Mouse (Mus musculus) MEL (cell line): ENCODE data around the gene Fam19a2. TPM values are rescaled to one million over a fixed set of nuclear protein-coding genes. Genes with fewer than 3 reads are reported as not detected.

Source experiments
- DNase-seq: peaks from one replicate; pipeline ENCODE4 v3.0.0; 2011; ENCODE audit warnings: low read depth, low spot score
- H3K27ac ChIP-seq: 2 replicates; pipeline ENCODE4 v1.5.1; 2012; ENCODE audit warnings: low read depth, mild to moderate bottlenecking, control low read depth, low read length, moderate library complexity; ENCODE audit not compliant: control insufficient read depth
- H3K27me3 ChIP-seq, 2 experiments: fragments of 150-350 bp in 1 of 2; sonication (generic) in 1 of 2; 2 replicates each; pipeline ENCODE4 v1.6.1; 2012; ENCODE audit warnings: low read length in 2 of 2, mild to moderate bottlenecking in 2 of 2, improper control_type of control experiment in 1 of 2, moderate library complexity in 1 of 2; ENCODE audit not compliant: insufficient read depth in 2 of 2, control insufficient read depth in 1 of 2
- H3K36me3 ChIP-seq, 2 experiments: 2 replicates each; pipeline ENCODE4 v1.6.1; 2012 to 2014; ENCODE audit warnings: low read length in 2 of 2, improper control_type of control experiment in 1 of 2, inconsistent platforms in 1 of 2, mild to moderate bottlenecking in 1 of 2; ENCODE audit not compliant: insufficient read depth in 2 of 2, control insufficient read depth in 1 of 2
- H3K4me1 ChIP-seq, 2 experiments: fragments of 150-350 bp in 1 of 2; sonication (generic) in 1 of 2; 2 replicates each; pipeline ENCODE4 v1.6.1; 2012; ENCODE audit warnings: low read length in 2 of 2, improper control_type of control experiment in 1 of 2, mild to moderate bottlenecking in 1 of 2; ENCODE audit not compliant: insufficient read depth in 2 of 2, control insufficient read depth in 1 of 2
- H3K4me3 ChIP-seq, 2 experiments: fragments of 150-350 bp in 1 of 2; sonication (generic) in 1 of 2; 2 replicates each; pipeline ENCODE4 v1.5.1; 2012; ENCODE audit warnings: low read depth in 2 of 2, low read length in 2 of 2, mild to moderate bottlenecking in 2 of 2, moderate library complexity in 2 of 2, control low read depth in 1 of 2, improper control_type of control experiment in 1 of 2; ENCODE audit not compliant: control insufficient read depth in 1 of 2, insufficient read depth in 1 of 2
- H3K79me2 ChIP-seq: 2 replicates; pipeline ENCODE4 v1.6.1; 2012; ENCODE audit warnings: mild to moderate bottlenecking, low read length, moderate library complexity; ENCODE audit not compliant: control insufficient read depth, poor library complexity, insufficient read depth
- H3K9ac ChIP-seq: 2 replicates; pipeline ENCODE4 v1.6.1; 2012; ENCODE audit warnings: low read depth, mild to moderate bottlenecking, control low read depth, low read length, moderate library complexity; ENCODE audit not compliant: control insufficient read depth, poor library complexity, severe bottlenecking
- H3K9me3 ChIP-seq: fragments of 150-350 bp; sonication (generic); replicated peaks from 2 replicates; pipeline ENCODE4 v1.6.1; 2012; ENCODE audit warnings: mild to moderate bottlenecking, low read length, improper control_type of control experiment, moderate library complexity; ENCODE audit not compliant: insufficient read depth
- BHLHE40 ChIP-seq: IDR thresholded peaks from 2 replicates; pipeline ENCODE4 v1.6.1; 2012; ENCODE audit warnings: low read depth, mild to moderate bottlenecking, inconsistent platforms, low read length, improper control_type of control experiment, borderline replicate concordance
- CHD1 ChIP-seq: IDR thresholded peaks from 2 replicates; pipeline ENCODE4 v1.6.1; 2012; ENCODE audit warnings: low read depth, mild to moderate bottlenecking, inconsistent platforms, low read length, improper control_type of control experiment
- CTCF ChIP-seq, 3 experiments: IDR thresholded peaks in 2 of 3; conservative IDR thresholded peaks in 1 of 3; 2 replicates each; pipeline ENCODE4 v1.5.1; 2011 to 2012; ENCODE audit warnings: low read length in 3 of 3, low read depth in 2 of 3, mild to moderate bottlenecking in 2 of 3, improper control_type of control experiment in 1 of 3, inconsistent platforms in 1 of 3, mixed read lengths in 1 of 3, moderate library complexity in 1 of 3; ENCODE audit not compliant: control insufficient read depth in 1 of 3, insufficient read depth in 1 of 3, poor library complexity in 1 of 3, severe bottlenecking in 1 of 3
- ELF1 ChIP-seq: IDR thresholded peaks from 2 replicates; pipeline ENCODE4 v1.6.1; 2014; ENCODE audit warnings: low read depth, mild to moderate bottlenecking, inconsistent platforms, low read length, improper control_type of control experiment, moderate library complexity
- ETS1 ChIP-seq: IDR thresholded peaks from 2 replicates; pipeline ENCODE4 v1.6.1; 2012; ENCODE audit warnings: low read depth, mild to moderate bottlenecking, inconsistent platforms, low read length, improper control_type of control experiment, moderate library complexity
- GABPA ChIP-seq: IDR thresholded peaks from 2 replicates; pipeline ENCODE4 v1.6.1; 2012; ENCODE audit warnings: low read depth, mild to moderate bottlenecking, inconsistent platforms, low read length, improper control_type of control experiment, moderate library complexity
- HCFC1 ChIP-seq: IDR thresholded peaks from 2 replicates; pipeline ENCODE4 v1.6.1; 2012; ENCODE audit warnings: low read depth, mild to moderate bottlenecking, inconsistent platforms, low read length, improper control_type of control experiment, moderate library complexity
- JUND ChIP-seq: IDR thresholded peaks from 2 replicates; pipeline ENCODE4 v1.6.1; 2011; ENCODE audit warnings: low read depth, mild to moderate bottlenecking, improper control_type of control experiment, low read length
- MAFK ChIP-seq: IDR thresholded peaks from 2 replicates; pipeline ENCODE4 v1.6.1; 2011; ENCODE audit warnings: low read depth, mild to moderate bottlenecking, low read length, improper control_type of control experiment, borderline replicate concordance
- NELFE ChIP-seq: IDR thresholded peaks from 2 replicates; pipeline ENCODE4 v1.6.1; 2011; ENCODE audit warnings: low read depth, low read length, improper control_type of control experiment
- NRF1 ChIP-seq: IDR thresholded peaks from 2 replicates; pipeline ENCODE4 v1.6.1; 2014; ENCODE audit warnings: low read depth, mild to moderate bottlenecking, inconsistent platforms, low read length, improper control_type of control experiment, moderate library complexity; ENCODE audit not compliant: poor library complexity, insufficient read depth, severe bottlenecking
- POLR2AphosphoS5 ChIP-seq: IDR thresholded peaks from 2 replicates; pipeline ENCODE4 v1.6.1; 2012; ENCODE audit warnings: low read depth, borderline replicate concordance, mild to moderate bottlenecking, inconsistent platforms, low read length, moderate library complexity, mixed read lengths
- RAD21 ChIP-seq: IDR thresholded peaks from 2 replicates; pipeline ENCODE4 v1.6.1; 2011; ENCODE audit warnings: mild to moderate bottlenecking, low read depth, low read length, improper control_type of control experiment
- RCOR1 ChIP-seq: IDR thresholded peaks from 2 replicates; pipeline ENCODE4 v1.6.1; 2012; ENCODE audit warnings: low read depth, mild to moderate bottlenecking, inconsistent platforms, low read length, improper control_type of control experiment
- TBP ChIP-seq: IDR thresholded peaks from 2 replicates; pipeline ENCODE4 v1.8.0; 2011; ENCODE audit warnings: low read depth, low read length, improper control_type of control experiment
- TCF12 ChIP-seq: IDR thresholded peaks from 2 replicates; pipeline ENCODE4 v1.6.1; 2014; ENCODE audit warnings: low read depth, mild to moderate bottlenecking, inconsistent platforms, low read length, improper control_type of control experiment, moderate library complexity
- USF1 ChIP-seq: IDR thresholded peaks from 2 replicates; pipeline ENCODE4 v1.6.1; 2014; ENCODE audit warnings: low read depth, mild to moderate bottlenecking, inconsistent platforms, low read length, improper control_type of control experiment, moderate library complexity
- USF2 ChIP-seq, 2 experiments: IDR thresholded peaks; 2 replicates each; pipeline ENCODE4 v1.6.1; 2011 to 2012; ENCODE audit warnings: improper control_type of control experiment in 2 of 2, low read length in 2 of 2, borderline replicate concordance in 1 of 2, inconsistent platforms in 1 of 2, low read depth in 1 of 2, mild to moderate bottlenecking in 1 of 2; ENCODE audit not compliant: insufficient read depth in 1 of 2
- ZMIZ1 ChIP-seq: IDR thresholded peaks from 2 replicates; pipeline ENCODE4 v1.6.1; 2012; ENCODE audit warnings: low read depth, mild to moderate bottlenecking, inconsistent platforms, low read length, improper control_type of control experiment, moderate library complexity
- polyA plus RNA-seq, 2 experiments: library from polyadenylated mRNA; stranded (reverse) in 1 of 2; unstranded in 1 of 2; fragments of >175 nt in 1 of 2; fragments of >200 nt in 1 of 2; gene quantifications; 2 replicates each; pipeline versions ENCODE4 v1.2.1 to v1.2.4; 2012; ENCODE audit warnings: low replicate concordance in 2 of 2, low read depth in 1 of 2; ENCODE audit not compliant: insufficient read length in 2 of 2, insufficient read depth in 1 of 2, missing spikeins in 1 of 2
- total RNA-seq: library from RNA; depleted of rRNA; stranded (reverse); fragments of 300-350 nt; gene quantifications from 2 replicates; pipeline ENCODE4 v1.2.3, GENCODE M21; 2012

The Fam19a2 gene
- total and polyA plus RNA-seq, 3 experiments, result not detected

DNA sequence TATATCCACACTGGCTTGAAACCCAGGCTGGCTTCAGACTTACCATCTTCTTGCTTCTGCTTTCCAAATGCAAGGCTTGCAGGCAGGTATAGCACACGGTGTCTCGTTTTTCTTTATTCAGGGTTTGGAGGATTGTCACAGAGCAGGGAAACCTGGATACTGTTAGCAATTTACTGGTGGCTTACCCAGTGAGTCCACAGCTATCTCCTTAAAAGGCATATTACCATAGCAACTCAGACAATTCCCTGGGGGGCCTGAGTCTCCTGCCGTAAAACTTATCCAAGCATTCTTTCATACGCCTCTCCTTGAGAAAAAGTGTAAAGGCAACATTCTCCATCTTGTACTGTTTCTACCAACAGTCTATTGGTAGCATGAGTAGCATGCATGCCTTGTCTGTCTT, 152.2 kb downstream of the Fam19a2 start:
- H3K9ac ChIP-seq, result no peak overlapping the region
- H3K27ac ChIP-seq, result no peak overlapping the region
- H3K79me2 ChIP-seq, result no peaks in the 10 kb centered on the region
- no peak for TF ChIP-seq RAD21
- no peaks in the 10 kb centered on the region for H3K4me1 ChIP-seq
- H3K27me3 ChIP-seq, result no peaks in the 10 kb centered on the region
- H3K4me3 ChIP-seq, result no peak overlapping the region
- DNase-seq, result no peak
- H3K36me3 ChIP-seq, result no peaks in the 10 kb centered on the region
- H3K9me3 ChIP-seq, result no peaks in the 10 kb centered on the region

DNA sequence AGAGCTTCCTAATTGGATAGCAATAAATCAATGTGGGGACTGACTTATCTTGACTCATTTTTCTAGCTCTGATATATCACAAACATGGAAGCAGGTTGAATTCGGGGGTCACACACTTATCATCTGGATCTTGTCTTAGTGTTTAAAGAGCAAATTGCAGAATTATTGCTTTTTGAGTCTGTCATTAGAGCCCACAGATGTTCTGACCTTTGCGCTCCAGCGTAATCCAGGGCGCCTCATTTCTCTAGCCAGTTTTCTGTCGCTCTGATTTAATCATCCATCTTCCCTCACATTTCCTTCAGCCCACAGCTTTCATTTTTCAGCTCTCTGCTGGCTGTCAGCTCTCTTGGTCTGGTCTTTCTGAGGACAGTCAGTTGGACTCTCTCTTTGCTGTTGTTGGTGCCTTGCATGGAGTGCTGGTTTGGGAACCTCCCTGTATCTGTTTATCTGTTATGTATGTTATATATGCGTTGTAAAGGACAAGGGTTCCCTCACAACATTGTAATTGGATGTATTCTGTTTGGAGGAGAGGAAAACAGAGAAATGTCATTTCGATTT, 154.9 kb downstream of the Fam19a2 start:
- Histone ChIP-seq H3K4me3 (no peak overlapping the region), H3K36me3 (no peaks in the 10 kb centered on the region), H3K79me2 (no peaks in the 10 kb centered on the region), H3K9me3 (no peaks in the 10 kb centered on the region), H3K27ac (no peak overlapping the region), H3K9ac (no peak overlapping the region), H3K4me1 (no peaks in the 10 kb centered on the region), H3K27me3 (no peaks in the 10 kb centered on the region)
- TF ChIP-seq ETS1 (no peak), POLR2AphosphoS5 (no peak), USF1 (no peak), RAD21 (no peak), ZMIZ1 (no peak), NRF1 (no peak), GABPA (no peak), TCF12 (no peak), CTCF (IDR thresholded peaks at IDR 0.05 in 2 of 3, conservative IDR thresholded peaks at IDR 0.05 in 1 of 3; ENCODE audit: control insufficient read depth in 1 of 3, insufficient read depth in 1 of 3, low read depth in 2 of 3, low read length in 3 of 3, poor library complexity in 1 of 3, severe bottlenecking in 1 of 3) (no peak), TBP (no peak), HCFC1 (no peak), JUND (no peak), BHLHE40 (no peak), CHD1 (no peak), USF2 (IDR thresholded peaks at IDR 0.05; ENCODE audit: borderline replicate concordance in 1 of 2, insufficient read depth in 1 of 2, low read depth in 1 of 2, low read length in 2 of 2) (no peak), NELFE (no peak), RCOR1 (no peak), ELF1 (no peak), MAFK (no peak)
- no peak for DNase-seq
